Mouse (Mus musculus) c-Kit-positive CD71-negative TER-119-negative erythroid progenitor cells, embryonic 14.5 days (primary cell): ENCODE measurements around the gene Ssbp3.

Source experiments
- DNase-seq: peaks from one replicate; pipeline ENCODE4 v3.0.0-alpha.2; 2013; ENCODE audit warnings: low read depth

The Ssbp3 gene

DNA sequence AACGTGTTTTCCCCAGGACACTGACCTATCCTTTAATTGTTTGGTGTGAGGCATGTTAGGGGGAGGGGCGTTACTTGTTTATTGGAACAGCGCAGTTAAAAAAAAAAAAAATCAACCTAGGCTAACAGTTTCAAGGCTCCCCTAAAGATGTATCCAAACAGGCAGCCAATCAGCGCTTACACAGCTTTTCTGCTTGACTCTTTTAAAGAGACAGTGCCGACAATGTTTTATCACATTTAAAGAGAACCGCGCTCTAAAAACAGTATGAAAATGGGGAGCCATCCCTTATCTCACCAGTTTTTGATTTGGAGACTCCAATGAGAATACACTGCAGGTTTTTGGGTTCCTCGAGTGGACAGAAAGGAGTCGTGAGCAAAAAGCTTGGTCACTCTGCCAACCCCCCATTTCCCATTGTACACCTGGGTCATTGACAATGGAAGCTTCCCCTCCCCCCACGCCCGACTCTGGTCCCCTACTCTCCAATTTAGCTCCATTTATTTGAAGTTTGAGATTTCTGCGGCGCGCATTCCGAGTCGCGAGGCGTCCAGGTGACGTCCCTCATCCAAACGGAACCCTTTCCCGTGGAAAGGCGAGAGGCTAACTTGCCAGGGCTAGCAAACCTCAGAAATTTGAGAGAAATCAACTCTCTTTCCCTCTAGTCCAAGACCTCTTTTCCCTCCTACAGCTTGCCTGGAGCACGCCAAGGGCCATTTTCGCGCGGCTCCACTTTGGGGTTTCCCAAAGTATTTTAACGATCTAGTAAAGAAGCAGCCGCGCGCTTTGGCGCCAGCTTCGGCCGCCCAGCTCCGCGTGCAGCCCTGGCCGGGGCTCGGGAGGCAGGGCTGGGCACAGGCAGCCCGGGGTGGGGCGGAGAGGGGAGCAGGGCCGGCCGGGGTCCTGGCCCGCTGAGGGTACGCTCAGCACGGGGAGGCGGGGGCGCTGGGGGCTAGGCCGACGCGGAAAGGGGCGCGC lies at the start of gene Ssbp3:
Ssbp3 (plus strand) TSS at position 501 of the 972 bp plus-strand sequence.
- no peak for DNase-seq

DNA sequence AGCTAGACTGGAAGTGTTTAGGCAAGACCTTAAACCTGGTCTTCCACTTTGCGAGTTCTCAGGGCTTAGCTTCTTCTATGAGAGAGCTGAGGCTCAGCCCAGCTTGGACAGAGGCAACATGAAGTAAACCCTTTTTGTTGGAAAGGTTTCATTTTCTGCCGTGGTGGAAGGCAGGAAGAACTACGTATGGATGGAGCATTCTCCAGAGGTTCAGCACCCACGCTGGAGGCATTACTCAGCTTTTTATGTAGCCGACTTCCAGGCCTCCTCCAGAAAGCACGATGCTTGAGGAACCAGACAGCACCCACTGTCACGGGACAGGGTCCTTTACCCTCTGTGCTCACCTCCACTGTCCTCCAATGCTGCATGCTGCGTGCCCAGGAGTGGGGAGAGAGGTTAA lies 48.6 kb upstream of the Ssbp3 start:
- DNase-seq: no peak

DNA sequence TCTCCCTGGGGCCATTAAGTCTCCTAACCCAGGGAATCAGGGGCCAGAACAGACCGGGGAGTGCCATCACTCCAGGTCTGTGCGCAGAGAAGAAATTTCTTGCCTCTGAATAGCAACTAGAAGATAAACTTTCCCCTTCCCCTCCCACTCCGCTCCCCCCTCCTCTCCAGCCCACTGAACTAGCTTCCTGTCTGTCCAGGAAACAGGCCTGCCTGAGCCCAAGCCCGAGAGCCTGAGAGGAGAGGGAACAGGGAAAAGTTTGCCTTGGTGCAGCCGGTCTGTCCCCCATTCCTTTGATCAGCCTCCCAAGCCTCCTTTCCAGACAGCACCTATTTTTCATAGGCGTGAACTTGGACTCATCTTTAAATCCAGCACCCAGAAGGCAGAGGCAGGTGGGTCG lies 48.2 kb upstream of the Ssbp3 start:
- DNase-seq: no peak

DNA sequence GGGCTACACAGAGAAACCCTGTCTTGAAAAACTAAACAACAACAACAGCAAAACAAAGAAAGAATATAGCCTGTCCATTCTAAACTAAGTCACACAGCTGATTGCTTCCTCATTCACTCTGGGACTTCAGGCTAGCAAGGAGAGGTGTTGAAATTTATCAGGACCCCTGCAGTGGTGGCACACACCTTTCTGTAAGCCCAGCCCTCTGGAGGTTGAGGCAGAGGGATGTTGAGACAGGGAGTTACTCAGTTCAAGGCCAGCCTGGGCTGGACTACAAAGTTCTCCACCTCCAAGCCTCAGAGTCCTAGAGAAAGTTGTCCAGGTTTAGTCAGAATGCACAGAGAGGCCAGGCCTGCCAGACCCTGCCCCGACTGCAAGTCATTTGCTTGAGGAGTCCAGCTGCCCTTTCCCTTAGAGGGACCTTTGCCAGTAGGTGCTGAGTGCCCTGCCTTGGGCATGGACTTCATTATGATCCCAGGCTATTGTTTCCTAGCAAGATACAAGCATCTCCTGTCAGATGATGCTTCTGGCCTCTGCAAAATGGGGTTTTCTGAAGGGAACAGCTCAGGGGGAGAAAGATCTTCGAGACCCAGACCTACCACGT lies 47.6 kb upstream of the Ssbp3 start:
- no peak for DNase-seq

DNA sequence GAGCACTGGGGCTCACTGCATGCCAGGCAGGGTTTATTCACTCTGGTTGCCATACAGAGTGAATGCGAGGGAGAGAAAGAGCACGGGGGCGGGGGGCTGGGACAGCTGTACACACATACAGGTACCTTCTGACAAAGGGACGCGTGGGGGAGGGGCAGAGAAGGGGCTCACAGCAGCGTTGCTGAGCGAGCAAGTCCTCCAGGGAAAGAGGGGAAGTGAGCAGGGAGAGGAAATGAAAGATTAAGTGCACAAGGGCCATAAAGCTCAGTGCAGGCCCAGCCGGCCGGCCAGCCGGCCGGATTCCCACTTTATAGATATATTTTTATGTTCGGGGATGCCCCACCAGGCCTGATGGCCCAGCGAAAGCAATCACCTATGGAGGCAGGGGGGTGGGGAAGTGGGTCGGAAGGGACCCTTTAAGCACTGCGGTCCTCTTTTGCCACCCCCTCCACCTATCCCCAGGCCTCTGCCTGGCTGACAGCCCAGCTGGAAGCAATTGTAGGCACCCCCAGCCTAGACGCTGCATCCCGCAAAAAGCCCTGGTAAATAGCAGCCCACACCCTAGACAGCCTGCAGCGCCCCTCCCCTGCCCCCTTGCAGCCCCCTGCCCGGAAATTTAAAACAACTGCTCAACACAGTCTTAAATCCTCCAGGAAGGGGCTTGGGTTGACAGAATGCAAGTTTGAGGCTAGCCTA lies 44.9 kb upstream of the Ssbp3 start:
- no peak for DNase-seq

DNA sequence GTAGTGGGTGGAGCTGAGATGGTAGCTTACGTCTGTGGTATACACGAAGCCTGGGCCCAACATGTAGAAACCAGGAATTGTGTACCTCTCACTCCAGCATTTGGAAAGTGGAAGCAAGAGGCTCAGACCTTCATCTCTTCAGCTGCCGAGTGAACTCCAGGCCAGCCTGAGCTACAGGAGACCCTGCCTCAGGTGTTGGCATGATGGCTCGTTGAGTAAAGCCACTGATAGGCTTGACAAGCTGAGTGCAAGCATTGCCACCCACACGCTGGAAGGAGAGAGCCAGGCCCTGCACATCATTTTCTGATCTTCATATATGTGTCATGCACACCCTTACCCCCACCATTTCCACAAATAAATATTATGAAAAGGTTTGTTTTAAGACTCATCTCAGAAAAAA lies 44.1 kb upstream of the Ssbp3 start:
- DNase-seq: no peak

DNA sequence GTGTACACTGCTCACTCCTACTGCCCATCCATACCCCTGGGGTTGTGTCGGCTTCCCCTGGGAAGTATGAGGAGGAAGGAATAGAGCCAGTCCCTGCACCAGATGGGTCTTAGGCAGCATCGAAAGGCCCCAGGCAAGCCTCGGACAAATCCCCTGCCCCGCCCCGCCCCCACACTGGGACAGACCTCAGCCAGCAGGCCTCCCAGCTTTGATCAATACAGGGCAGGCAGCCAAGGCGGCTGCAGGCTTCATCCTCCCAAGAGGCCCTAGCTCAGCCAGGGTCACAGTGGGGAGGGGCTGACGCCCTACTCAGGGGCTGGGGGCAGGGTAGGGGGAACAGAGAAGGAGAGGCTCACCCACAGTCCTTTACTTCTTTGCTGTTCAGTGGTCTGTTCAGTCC lies 43.7 kb upstream of the Ssbp3 start:
- DNase-seq: no peak

DNA sequence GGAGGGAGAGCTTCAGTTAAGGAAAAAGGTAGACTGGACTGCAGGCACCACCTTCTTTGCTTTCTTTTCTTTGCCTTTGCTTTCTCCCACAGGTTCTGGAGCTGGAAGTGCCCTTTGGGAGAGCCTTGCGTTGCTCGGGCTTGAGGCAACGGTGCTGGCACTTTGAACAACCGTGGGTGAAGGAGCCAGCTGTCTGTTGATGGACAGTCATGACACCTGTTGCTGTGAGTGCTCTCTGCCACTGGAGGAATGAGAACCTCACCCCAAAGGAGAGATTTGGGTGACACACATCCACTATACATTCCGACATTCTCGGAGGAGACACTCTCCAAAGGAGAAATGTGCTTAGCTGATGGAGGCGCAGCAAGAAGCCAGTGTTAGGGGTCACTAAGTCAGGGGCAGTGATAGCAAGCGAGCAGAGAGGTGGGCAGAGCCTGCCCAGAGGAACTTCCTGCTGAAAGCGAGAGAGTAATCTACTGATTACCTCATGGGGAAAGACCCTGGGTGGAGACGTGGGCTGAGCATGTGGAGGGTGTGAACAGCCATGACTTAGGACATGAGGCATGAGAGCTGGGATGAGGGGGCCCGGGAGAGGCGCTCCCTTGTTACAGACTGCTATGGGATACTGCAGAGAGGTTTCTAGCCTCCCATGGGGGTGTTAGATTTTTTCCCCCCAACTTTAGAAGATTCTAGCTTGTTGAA lies 41.6 kb upstream of the Ssbp3 start:
- DNase-seq: no peak

DNA sequence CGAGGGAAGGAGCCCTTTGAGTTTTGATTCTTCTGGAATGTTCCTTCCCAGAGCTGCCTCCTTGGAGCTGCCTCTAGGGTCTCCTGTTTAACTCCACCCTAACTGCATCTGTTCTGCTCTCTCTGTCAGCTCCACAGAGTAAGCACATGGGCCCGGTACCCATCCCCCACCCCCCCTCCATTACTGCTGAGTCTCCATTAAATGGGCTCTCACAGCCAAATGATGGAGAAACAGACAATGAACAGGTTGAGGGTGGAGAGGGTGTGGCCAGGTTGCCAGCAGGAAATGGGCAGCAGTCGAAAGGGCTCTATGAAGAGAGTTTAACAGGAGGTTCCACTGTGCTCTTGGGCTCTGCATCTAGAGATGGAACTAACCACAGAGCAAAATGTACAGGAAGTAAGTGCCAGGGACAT lies 41.0 kb upstream of the Ssbp3 start:
- DNase-seq: no peak

DNA sequence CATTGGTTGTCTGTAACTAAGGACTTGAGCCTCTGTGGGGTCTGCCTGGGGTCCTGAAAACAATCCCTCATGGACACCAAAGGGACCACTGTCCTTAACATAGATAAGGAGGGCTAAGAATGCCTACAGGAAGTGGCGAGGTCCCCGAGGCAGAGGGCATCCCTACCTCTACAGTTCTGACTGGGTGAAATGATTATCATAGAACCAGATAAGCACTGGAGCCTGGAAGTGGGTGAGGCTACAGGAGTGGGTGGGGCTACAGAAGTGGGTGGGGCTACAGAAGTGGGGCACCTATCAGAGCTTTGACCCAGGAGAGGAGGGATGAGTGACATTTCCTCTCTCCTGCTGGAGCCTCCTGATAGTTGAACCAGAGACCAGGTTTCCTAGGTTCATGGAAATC lies 39.9 kb upstream of the Ssbp3 start:
- no peak for DNase-seq

DNA sequence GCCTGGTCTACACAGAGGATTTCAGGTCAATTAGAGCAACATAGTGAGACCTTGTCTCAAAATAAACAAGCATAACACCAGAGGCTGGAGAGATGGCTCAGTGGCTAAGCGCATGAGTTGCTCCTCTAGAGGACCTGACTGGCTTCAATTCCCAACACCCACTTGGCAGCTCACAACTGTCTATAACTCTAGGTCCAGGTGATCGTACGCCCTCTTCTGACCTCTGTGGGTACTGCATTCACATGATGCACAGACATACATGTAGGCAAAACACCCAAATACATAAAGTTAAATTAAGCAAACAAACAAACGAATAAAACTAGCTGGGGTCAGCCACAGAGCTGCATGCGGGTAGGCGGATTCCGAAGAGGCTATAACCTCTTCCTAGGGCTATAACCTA lies 36.0 kb upstream of the Ssbp3 start:
- no peak for DNase-seq

DNA sequence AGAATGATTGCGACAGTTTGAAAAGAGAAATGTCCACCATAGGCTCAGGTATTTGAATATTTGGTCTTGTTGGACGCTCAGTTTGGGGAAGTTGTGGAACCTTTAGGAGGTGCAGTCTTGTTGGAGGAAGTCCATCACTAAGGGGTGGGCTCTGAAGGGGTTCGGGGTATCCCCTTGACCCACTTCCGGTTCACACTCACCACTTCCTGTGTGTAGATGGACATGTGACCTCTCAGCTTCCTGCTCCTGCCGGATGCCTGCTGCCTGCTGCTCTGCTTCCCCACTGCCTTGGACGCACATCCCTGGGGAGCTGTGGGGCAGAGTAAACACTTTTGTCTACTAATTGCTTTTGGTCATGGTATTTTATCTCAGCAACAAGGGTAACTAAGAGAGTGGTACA lies 29.4 kb upstream of the Ssbp3 start:
- no peak for DNase-seq

DNA sequence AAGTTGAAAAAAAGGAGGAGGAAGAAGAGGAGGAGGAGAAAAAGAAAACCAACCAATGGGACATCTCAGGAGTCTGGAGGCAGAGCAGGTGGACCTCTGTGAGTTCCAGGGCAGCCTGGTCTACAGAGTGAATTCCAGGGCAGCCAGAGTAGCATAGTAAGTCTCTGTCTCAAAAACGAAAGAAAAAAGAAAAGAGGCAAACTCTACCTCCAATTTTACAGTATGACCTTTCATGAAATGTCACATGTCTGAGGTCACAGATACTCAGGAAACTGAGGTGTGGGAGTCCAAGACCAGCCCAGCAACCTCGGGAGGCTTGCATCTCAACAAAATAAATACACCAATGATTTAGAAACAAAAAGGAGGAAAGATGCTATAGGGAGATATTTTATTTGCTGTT lies 27.4 kb upstream of the Ssbp3 start:
- DNase-seq: no peak

DNA sequence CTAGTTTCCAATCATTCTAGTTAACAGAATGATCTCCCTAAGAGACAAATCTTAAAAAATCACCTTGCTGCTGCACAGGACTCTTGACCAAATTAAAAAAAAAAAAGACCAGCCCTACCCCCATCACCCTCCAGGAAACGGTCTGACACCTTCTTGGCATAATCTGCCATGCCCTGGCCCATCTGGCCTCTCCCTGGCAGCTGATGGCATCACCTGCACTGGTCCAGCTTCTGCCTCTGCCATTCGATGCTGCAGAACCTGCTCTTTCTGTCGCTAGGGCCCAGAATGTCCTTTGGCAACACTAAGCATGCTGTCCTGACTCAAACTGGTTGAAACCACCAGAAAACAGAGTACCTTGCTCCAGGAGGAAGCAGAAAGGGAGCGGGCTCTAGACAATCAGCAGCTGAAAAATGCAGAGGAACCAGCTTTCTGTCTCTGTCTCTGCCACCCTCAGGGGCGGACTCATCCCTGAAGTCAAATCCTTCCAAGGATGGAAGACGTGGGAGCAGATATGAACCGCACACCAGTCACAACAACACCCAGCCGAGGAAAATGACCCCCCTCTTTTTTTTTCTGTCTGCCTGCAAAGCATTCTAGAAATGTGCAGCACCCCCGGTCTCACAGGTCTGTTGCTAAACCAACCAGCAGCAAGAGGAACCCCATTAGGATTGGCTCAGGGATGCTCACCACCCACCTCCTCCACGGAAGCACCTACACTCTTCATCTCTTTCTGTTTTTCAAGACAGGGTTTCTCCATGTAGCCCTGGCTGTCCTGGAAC lies 24.0 kb upstream of the Ssbp3 start:
- DNase-seq: no peak

DNA sequence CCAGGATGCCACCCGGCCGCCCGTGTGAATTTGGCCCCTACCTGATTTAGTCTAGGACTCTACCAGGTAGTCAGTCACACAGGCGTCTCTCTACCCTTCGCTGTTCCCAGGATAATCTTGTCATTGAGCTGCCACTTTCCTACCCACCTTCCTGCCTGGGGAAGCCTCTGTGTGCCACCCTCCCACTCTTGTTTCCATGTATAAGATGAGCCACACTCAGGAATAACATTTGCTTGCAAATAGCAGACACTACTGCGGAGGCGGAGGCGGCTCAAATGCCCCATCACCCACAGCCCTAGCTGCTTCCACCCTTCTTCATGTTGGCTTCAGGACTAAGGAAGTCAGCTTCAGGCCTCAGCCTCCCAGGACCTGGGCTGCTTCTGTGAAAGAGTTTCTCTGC lies 14.4 kb upstream of the Ssbp3 start:
- no peak for DNase-seq

DNA sequence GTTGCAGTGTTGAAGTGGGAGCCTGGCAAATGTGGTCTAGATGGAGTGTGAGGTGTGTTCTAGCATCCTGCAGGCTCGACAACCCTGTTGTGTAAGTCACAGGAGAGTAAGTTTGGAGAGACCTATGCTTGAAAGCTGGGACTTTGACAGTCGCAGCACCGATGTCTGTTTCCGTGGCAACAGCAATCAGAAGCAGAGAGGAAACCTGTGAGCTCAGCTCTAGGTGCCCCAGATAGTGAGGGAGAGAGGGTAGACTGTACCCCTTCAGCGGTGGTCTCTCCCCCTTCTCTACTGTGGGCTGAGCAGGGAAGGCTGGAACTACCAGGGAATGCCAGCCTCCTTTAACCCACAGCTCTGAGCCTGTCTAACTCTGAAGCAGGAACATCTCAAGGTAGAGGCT lies 11.6 kb upstream of the Ssbp3 start:
- no peak for DNase-seq

DNA sequence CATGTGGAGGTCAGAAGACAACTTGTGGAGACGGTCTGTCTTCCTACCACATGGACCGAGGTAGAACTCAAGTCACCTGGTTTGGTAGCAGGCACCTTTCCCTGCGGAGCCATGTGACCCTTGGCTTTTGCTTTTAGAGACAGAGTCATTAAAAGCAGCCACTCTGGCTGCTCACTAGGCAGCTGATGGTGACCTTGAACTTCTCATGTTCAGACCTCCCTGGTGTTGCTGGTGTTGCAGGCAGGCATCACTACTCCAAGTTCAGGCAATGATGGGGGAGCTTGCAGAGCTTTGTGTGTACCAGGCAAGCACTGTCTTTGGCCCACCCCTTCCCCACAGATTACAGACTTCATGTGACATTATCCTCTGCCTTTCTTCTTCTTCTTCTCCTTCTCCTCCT lies 11.0 kb upstream of the Ssbp3 start:
- DNase-seq: no peak

DNA sequence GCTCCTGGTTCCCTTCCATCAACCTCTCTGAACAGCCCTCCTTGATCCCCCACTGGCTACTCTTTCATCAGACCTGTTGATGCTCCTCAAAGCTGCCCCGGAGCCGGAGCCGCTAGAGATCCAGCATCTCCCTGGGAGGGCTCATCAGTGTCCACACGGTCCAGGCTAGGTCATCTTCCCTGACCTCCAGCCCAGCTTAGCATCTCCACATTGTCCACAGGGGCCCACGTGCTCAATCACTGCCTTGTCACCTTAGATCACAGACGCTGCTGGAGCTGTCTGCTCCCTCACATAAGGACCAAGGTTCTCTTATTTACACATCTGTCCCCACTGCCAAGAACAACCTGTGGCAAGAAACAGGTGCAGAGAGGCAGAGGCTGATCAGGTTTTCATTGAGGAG lies 9.8 kb upstream of the Ssbp3 start:
- DNase-seq: no peak

DNA sequence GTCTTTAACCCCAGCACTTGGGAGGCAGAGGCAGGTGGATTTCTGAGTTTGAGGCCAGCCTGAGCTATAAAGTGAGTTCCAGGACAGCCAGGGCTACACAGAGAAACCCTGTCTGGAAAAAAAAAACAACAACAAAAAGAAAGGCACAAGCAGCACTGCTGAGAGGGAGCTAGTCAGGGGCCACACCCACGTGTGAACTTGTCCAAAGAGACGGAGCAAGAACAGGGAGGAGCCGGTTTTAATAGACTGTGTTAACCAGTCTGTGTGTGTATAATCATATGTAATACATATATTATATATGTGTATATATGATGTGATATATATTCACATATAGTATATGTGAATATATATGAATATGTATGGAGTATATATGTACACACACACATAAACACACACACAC lies 8.9 kb upstream of the Ssbp3 start:
- DNase-seq: no peak

DNA sequence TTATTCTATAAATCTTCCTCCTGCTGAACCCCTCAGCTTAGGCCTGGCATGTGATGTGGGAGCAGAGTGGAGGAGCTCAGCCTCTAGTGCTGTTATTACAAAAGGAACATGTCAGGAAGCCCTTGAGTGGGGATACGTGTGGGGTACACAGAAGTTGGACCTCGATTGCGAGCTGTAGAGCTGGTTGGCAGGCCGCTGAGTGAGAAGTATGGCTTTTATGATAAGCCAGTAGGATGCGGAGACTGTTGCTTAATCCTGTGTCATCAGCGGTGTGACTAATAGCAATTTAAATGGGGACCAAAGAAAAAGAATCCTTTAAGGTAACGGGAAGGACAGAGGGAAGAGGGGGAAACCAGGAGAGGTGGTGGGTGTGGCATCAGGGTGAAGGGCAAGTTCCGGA lies 8.3 kb upstream of the Ssbp3 start:
- no peak for DNase-seq

DNA sequence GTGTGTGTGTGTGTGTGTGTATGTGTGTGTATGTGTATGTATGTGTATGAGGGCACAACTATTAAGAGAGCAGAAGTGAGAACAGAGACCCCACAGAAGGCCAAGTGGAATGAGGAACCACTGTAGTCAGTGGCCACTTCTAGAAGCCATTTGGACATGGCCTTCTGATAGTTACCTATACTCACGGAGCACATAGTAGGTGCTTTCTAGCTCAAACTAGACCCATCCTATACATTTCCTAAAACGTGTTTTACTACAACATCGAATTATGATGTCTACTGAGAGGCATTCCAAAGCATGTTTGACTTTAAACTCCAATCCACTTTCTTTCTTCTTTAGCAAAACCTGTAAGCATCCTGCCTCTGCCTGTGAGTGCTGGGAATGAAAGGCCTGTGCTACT lies 4.6 kb upstream of the Ssbp3 start:
- no peak for DNase-seq
